Mouse (Mus musculus): ENCODE results near the gene Zfp592.

DNA sequence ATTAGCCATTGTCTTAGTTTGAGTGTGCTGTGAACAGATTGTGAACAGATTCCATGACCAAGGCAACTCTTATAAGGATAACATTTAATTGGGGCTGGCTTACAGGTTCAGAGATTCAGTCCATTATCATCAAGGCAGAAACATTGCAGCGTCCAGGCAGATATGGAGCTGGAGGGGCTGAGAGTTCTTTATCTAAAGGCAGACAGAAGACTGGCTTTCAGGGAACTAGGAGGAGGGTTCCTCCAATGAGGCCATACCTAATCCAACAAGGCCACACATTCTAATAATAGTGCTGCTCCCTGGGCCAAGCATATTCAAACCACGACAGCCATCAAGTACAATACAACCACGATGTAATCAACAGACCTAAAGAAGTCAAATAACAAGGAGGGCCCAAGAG lies 34.5 kb upstream of the Zfp592 start:
- no peak for TF ChIP-seq CTCF (IDR thresholded peaks at IDR 0.05; ENCODE audit: low read depth, low read length)
- TF ChIP-seq POLR2A (IDR thresholded peaks at IDR 0.05; ENCODE audit: borderline replicate concordance, low read depth, low read length): no peak
